Mouse (Mus musculus) kidney, embryonic 14.5 days (tissue): ENCODE data around the gene Ccl5. TPM values are rescaled to one million over a fixed set of nuclear protein-coding genes. Genes with fewer than 3 reads are reported as not detected.

Experiments
- ATAC-seq: fragments of 200-750 bp; cut with Nextera tagmentation; 2 replicates; pipeline ENCODE4 v1.8.0; 2017; ENCODE audit warnings: moderate number of reproducible peaks, mild to moderate bottlenecking, moderate TSS enrichment, moderate library complexity; ENCODE audit not compliant: low FRiP score, low TSS enrichment
- H3K27ac ChIP-seq: fragments of 300-500 bp; sonication (generic); 2 replicates; pipeline ENCODE4 v1.5.1; 2014; ENCODE audit warnings: low read depth, mild to moderate bottlenecking, low read length, moderate library complexity, mixed read lengths
- H3K27me3 ChIP-seq: fragments of 300-500 bp; sonication (generic); 2 replicates; pipeline ENCODE4 v1.6.1; 2014; ENCODE audit warnings: mild to moderate bottlenecking, low read length; ENCODE audit not compliant: control insufficient read depth, insufficient read depth
- H3K36me3 ChIP-seq: fragments of 300-500 bp; sonication (generic); 2 replicates; pipeline ENCODE4 v1.6.1; 2014; ENCODE audit warnings: low read length, mixed read lengths; ENCODE audit not compliant: control insufficient read depth, insufficient read depth
- H3K4me1 ChIP-seq: fragments of 300-500 bp; sonication (generic); 2 replicates; pipeline ENCODE4 v1.6.1; 2014; ENCODE audit warnings: low read length, mixed read lengths; ENCODE audit not compliant: control insufficient read depth, insufficient read depth
- H3K4me2 ChIP-seq: fragments of 300-500 bp; sonication (generic); replicated peaks from 2 replicates; pipeline ENCODE4 v1.6.1; 2014; ENCODE audit warnings: low read depth, mild to moderate bottlenecking, low read length
- H3K4me3 ChIP-seq: fragments of 300-500 bp; sonication (generic); 2 replicates; pipeline ENCODE4 v1.5.1; 2014; ENCODE audit warnings: mild to moderate bottlenecking, low read length
- H3K9ac ChIP-seq: fragments of 300-500 bp; sonication (generic); 2 replicates; pipeline ENCODE4 v1.6.1; 2014; ENCODE audit warnings: low read depth, mild to moderate bottlenecking, low read length, moderate library complexity
- H3K9me3 ChIP-seq: fragments of 300-500 bp; sonication (generic); 2 replicates; pipeline ENCODE4 v1.6.1; 2016; ENCODE audit warnings: low read length; ENCODE audit not compliant: control insufficient read depth
- WGBS: fragments of 180-500 bp; shearing (Covaris S2); extraction: QIAGEN DNeasy Blood & Tissue Kit; methylation state at CpG from one replicate; pipeline ENCODE4 v1.1.7; 2014; 5-methylcytosine and 5-hydroxymethylcytosine counted together
- polyA plus RNA-seq: library from polyadenylated mRNA; unstranded; fragments of >200 nt; fragmentation: Nextera tagmentation; extraction: Ambion mirVana; gene quantifications from 2 replicates; pipeline ENCODE4 v1.2.1, GENCODE M21; 2014

The Ccl5 gene
- polyA plus RNA-seq = 0.69 TPM in 1 of 2 replicates, not detected in the other

- 82% methylated on average over 5 of the region's 5 CpGs for WGBS
- Histone ChIP-seq H3K9ac (no peak within 1 kb of the TSS), H3K4me2 (no peak within 1 kb of the TSS), H3K9me3 (no peaks in the 10 kb centered on the region), H3K27ac (no peak within 1 kb of the TSS), H3K36me3 (no peaks in the 10 kb centered on the region), H3K4me3 (no peak within 1 kb of the TSS), H3K27me3 (no peaks in the 10 kb centered on the region), H3K4me1 (no peaks in the 10 kb centered on the region)
- no peak for ATAC-seq
Observed at GRCm38 (mm10) chr11:83530360-83530759, at the start of gene Ccl5. TSS of gene Ccl5 (minus strand) at chr11:83530518.

- Histone ChIP-seq H3K9me3 (no peaks in the 10 kb centered on the region), H3K4me3 (no peak overlapping the region), H3K27ac (no peak overlapping the region), H3K27me3 (no peaks in the 10 kb centered on the region), H3K36me3 (no peaks in the 10 kb centered on the region), H3K4me2 (no peak overlapping the region), H3K9ac (no peak overlapping the region), H3K4me1 (peaks cover 7% of the 10 kb centered on the region; the same call in 1 of the 2 replicates)
- ATAC-seq = no peak
- 83% methylated on average over 3 of the region's 3 CpGs for WGBS
Observed at GRCm38 (mm10) chr11:83578999-83579398, 48.7 kb upstream of the Ccl5 start.

- H3K9me3 ChIP-seq = no peaks in the 10 kb centered on the region
- H3K4me3 ChIP-seq = no peak within 1 kb of the TSS
- H3K27me3 ChIP-seq = no peaks in the 10 kb centered on the region
- H3K36me3 ChIP-seq = no peaks in the 10 kb centered on the region
- no peak within 1 kb of the TSS for H3K4me2 ChIP-seq
- ATAC-seq = no peak
- 75% methylated on average over 2 of the region's 2 CpGs for WGBS
- no peak within 1 kb of the TSS for H3K9ac ChIP-seq
- peaks cover 7% of the 10 kb centered on the region; the same call in 1 of the 2 replicates for H3K4me1 ChIP-seq
- no peak within 1 kb of the TSS for H3K27ac ChIP-seq
Observed at GRCm38 (mm10) chr11:83578186-83578760, 48.0 kb upstream of the Ccl5 start, which contains the start of gene Ccl9. TSS of gene Ccl9 (minus strand) at chr11:83578636.

GRCm38 (mm10) chr11:83576927-83577555, 46.7 kb upstream of the Ccl5 start:
- Histone ChIP-seq H3K4me1 (no peaks in the 10 kb centered on the region), H3K36me3 (no peaks in the 10 kb centered on the region), H3K4me3 (no peak overlapping the region), H3K27me3 (no peaks in the 10 kb centered on the region), H3K4me2 (no peak overlapping the region), H3K27ac (no peak overlapping the region), H3K9ac (no peak overlapping the region), H3K9me3 (no peaks in the 10 kb centered on the region)
- WGBS = 83% methylated on average over 4 of the region's 4 CpGs
- no peak for ATAC-seq

GRCm38 (mm10) chr11:83572834-83573233, 42.5 kb upstream of the Ccl5 start:
- H3K4me1 ChIP-seq = no peaks in the 10 kb centered on the region
- H3K4me3 ChIP-seq = no peak overlapping the region
- H3K9me3 ChIP-seq = no peaks in the 10 kb centered on the region
- no peak overlapping the region for H3K9ac ChIP-seq
- H3K27ac ChIP-seq = no peak overlapping the region
- 47% methylated on average over 9 of the region's 9 CpGs for WGBS
- H3K36me3 ChIP-seq = no peaks in the 10 kb centered on the region
- no peak for ATAC-seq
- H3K27me3 ChIP-seq = no peaks in the 10 kb centered on the region
- H3K4me2 ChIP-seq = no peak overlapping the region

- Histone ChIP-seq H3K27ac (no peak overlapping the region), H3K4me2 (no peak overlapping the region), H3K9ac (no peak overlapping the region), H3K27me3 (no peaks in the 10 kb centered on the region), H3K4me1 (no peaks in the 10 kb centered on the region), H3K4me3 (no peak overlapping the region), H3K9me3 (no peaks in the 10 kb centered on the region), H3K36me3 (no peaks in the 10 kb centered on the region)
- ATAC-seq = no peak
- 76% methylated on average over 8 of the region's 8 CpGs for WGBS
Observed at GRCm38 (mm10) chr11:83572223-83572622, 41.9 kb upstream of the Ccl5 start.

- Histone ChIP-seq H3K4me3 (no peak overlapping the region), H3K36me3 (no peaks in the 10 kb centered on the region), H3K27me3 (no peaks in the 10 kb centered on the region), H3K9me3 (no peaks in the 10 kb centered on the region), H3K27ac (no peak overlapping the region), H3K4me2 (no peak overlapping the region), H3K4me1 (no peaks in the 10 kb centered on the region), H3K9ac (no peak overlapping the region)
- 78% methylated on average over 2 of the region's 2 CpGs for WGBS
- ATAC-seq = no peak
Observed at GRCm38 (mm10) chr11:83570189-83570588, 39.9 kb upstream of the Ccl5 start.

GRCm38 (mm10) chr11:83569249-83569648, 38.9 kb upstream of the Ccl5 start:
- no peak overlapping the region for H3K4me3 ChIP-seq
- no peak overlapping the region for H3K9ac ChIP-seq
- H3K27ac ChIP-seq = no peak overlapping the region
- no peaks in the 10 kb centered on the region for H3K4me1 ChIP-seq
- H3K9me3 ChIP-seq = no peaks in the 10 kb centered on the region
- H3K4me2 ChIP-seq = no peak overlapping the region
- no peaks in the 10 kb centered on the region for H3K36me3 ChIP-seq
- no peaks in the 10 kb centered on the region for H3K27me3 ChIP-seq
- 97% methylated on average over 7 of the region's 7 CpGs for WGBS
- no peak for ATAC-seq

GRCm38 (mm10) chr11:83568786-83569185, 38.5 kb upstream of the Ccl5 start:
- Histone ChIP-seq H3K27me3 (no peaks in the 10 kb centered on the region), H3K36me3 (no peaks in the 10 kb centered on the region), H3K4me2 (no peak overlapping the region), H3K9me3 (no peaks in the 10 kb centered on the region), H3K9ac (no peak overlapping the region), H3K4me1 (no peaks in the 10 kb centered on the region), H3K27ac (no peak overlapping the region), H3K4me3 (no peak overlapping the region)
- 84% methylated on average over 3 of the region's 3 CpGs for WGBS
- ATAC-seq = no peak
